Mouse (Mus musculus) small intestine, adult 2 months (tissue): ENCODE data around the gene Snip1.

ENCODE experiments used
- CTCF ChIP-seq: fragments of 200-500 bp; IDR thresholded peaks from 2 replicates; pipeline ENCODE4 v1.5.1; 2012; ENCODE audit warnings: low read depth, mild to moderate bottlenecking, control low read depth, inconsistent platforms, low read length, moderate library complexity, mixed read lengths; ENCODE audit not compliant: insufficient replicate concordance, insufficient read length; ENCODE audit errors: extremely low read depth
- POLR2A ChIP-seq: fragments of 200-500 bp; IDR thresholded peaks from 2 replicates; pipeline ENCODE4 v1.6.1; 2012; ENCODE audit warnings: low read depth, mild to moderate bottlenecking, control low read depth, inconsistent platforms, low read length, moderate library complexity

GRCm38 (mm10) chr4:125116929-125117328 lies 50.5 kb downstream of the Snip1 start:
- TF ChIP-seq POLR2A (no peak), CTCF (no peak)
